28 mouse cellular contexts compared by ENCODE assay signal in genomic region chr17:81416361-81417114, GRCm38 (mm10). TPM values are rescaled to one million over a fixed set of nuclear protein-coding genes. Genes with fewer than 3 reads are reported as not detected.
"Had no signal": no experiment of that assay in that cellular context is flagged by ENCODE, and none has a peak within 500 bp of the region (broad histone marks: within the 10 kb centered on the region; RNA-seq: fewer than 3 reads in every experiment).

No protein-coding gene starts in this region.

- H3K9me3 ChIP-seq: limb, embryonic 12.5 days; limb, embryonic 15.5 days; midbrain, embryonic 12.5 days; midbrain, embryonic 15.5 days; neural tube, embryonic 13.5 days; stomach, embryonic 15.5 days had no signal

- DNase-seq: kidney, adult 18-20 months; kidney, postnatal 4 days; layer of hippocampus, adult 9-11 months; liver, postnatal 0 days; lung, embryonic 14.5 days; retina, postnatal 1 day; right cerebral cortex, postnatal 25 days; spleen, adult 18-20 months; thymus, postnatal 25 days had no signal

- ATAC-seq: liver, postnatal 0 days; lung, postnatal 0 days; midbrain, embryonic 15.5 days had no signal

- H3K27ac ChIP-seq: limb, embryonic 12.5 days; limb, embryonic 15.5 days; liver, embryonic 14.5 days; macrophage; midbrain, embryonic 12.5 days; midbrain, embryonic 15.5 days; neural tube, embryonic 13.5 days; stomach, embryonic 15.5 days had no signal

- H3K9ac ChIP-seq: limb, embryonic 12.5 days; limb, embryonic 15.5 days; liver, embryonic 14.5 days; liver, postnatal 0 days; lung, embryonic 14.5 days; midbrain, embryonic 12.5 days; midbrain, embryonic 15.5 days; neural tube, embryonic 13.5 days; stomach, embryonic 15.5 days had no signal

- H3K36me3 ChIP-seq: limb, embryonic 12.5 days; midbrain, embryonic 12.5 days; midbrain, embryonic 15.5 days; neural tube, embryonic 13.5 days; stomach, embryonic 15.5 days had no signal

- H3K4me3 ChIP-seq: limb, embryonic 12.5 days; limb, embryonic 15.5 days; midbrain, embryonic 12.5 days; midbrain, embryonic 15.5 days; neural tube, embryonic 13.5 days; stomach, embryonic 15.5 days had no signal

- H3K4me2 ChIP-seq: limb, embryonic 12.5 days; limb, embryonic 15.5 days; liver, embryonic 11.5 days; lung, embryonic 14.5 days; midbrain, embryonic 12.5 days; midbrain, embryonic 15.5 days; neural tube, embryonic 13.5 days; stomach, embryonic 15.5 days had no signal

- H3K4me1 ChIP-seq: limb, embryonic 15.5 days; stomach, embryonic 15.5 days had no signal

- H3K27me3 ChIP-seq: limb, embryonic 12.5 days; limb, embryonic 15.5 days; midbrain, embryonic 12.5 days; midbrain, embryonic 15.5 days; neural tube, embryonic 13.5 days; stomach, embryonic 15.5 days had no signal

RNA-seq across cellular contexts. Expression of gene Gm11096, which starts 25.0 kb away (rescaled TPM):
- total RNA-seq: layer of hippocampus, adult 18-20 months; layer of hippocampus, postnatal 25 days; left cerebral cortex, adult 18-20 months; left cerebral cortex, postnatal 10 days; left cerebral cortex, postnatal 36 days; megakaryocyte, adult 5-6 weeks; neutrophil, adult 5-6 weeks had no signal
- polyA plus RNA-seq: kidney, embryonic 14.5 days; limb, embryonic 12.5 days; limb, embryonic 15.5 days; liver, embryonic 11.5 days; liver, embryonic 14.5 days; liver, postnatal 0 days; lung, embryonic 14.5 days; lung, postnatal 0 days; macrophage; midbrain, embryonic 12.5 days; midbrain, embryonic 15.5 days; neural tube, embryonic 13.5 days; stomach, embryonic 15.5 days; thymus, postnatal 0 days had no signal
